Mouse (Mus musculus): ENCODE results near the gene Cd200r3. TPM values are rescaled to one million over a fixed set of nuclear protein-coding genes. Genes with fewer than 3 reads are reported as not detected.

Cd200r3 gene
- total RNA-seq, 2 experiments from 2014 or later = not detected

DNA sequence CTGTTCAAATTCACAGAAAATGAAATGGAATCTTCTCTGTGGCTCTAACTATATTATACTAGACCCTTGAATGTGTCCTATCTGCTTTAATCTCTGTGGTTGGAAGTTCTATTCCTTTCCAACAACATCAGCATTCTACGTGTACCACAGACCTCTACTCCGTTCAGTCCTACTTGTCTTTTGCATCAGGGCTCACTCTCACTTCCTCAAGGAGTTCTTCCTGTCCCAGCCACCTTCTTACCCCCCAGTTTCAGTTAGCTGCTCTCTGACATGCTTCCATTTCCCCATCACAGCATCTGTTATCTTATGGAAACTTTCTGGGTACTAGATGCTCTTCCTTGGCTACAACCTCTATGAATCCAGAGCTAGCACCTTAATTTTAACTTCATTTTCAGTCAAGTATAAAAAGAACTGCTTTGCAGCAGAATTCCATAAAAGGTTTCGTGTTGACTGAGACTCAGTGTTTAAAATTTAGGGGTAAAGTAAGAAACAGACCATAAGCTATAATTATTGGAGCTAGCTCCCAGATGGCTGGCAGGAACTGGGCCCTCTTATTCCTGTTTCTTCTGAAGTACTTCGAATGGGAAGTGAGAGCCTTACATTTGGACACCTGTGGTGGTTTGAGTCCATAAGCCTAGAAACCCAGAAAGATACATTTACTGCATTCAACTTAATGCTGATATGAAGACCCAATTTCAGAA is 50.0 kb downstream of the Cd200r3 start:
- no peak for DNase-seq

DNA sequence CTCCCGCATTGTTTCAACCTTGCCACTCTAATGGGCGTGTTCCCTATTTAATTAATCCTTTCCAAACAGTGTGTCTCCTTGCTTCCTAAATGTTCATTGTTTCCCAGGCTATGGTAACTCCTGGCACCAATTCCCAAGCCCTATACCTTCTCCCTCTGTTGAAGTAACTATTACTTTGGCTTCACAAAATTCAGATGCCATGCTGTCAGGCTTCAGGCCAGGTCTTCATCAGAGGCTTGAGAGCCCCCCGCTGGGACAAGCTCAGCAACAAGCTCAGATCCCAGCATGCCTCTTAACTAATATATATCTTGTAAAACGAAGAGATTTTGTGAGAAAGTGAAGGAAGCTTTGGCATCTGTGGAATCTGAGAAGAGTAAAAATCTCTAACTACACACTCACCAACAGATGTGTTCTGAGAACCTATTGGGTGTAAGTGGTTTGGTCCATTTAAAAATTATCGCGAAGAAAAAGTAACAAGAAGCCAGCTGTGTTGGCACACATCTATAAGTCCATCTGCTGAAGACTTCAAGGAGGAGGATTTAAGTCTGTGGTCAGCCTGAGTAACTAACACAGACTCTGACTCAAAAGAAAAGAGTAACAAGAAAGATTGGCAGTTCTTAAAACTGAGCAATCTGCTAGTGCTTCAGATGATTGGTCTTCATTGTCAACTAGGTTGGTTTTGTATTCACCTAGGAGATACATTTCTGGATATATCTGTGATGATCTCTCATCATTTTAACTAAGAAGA is 50.9 kb downstream of the Cd200r3 start:
- no peak for DNase-seq

GRCm38 (mm10) chr16:44995111-44995510 is 51.6 kb downstream of the Cd200r3 start:
- DNase-seq = no peak

DNA sequence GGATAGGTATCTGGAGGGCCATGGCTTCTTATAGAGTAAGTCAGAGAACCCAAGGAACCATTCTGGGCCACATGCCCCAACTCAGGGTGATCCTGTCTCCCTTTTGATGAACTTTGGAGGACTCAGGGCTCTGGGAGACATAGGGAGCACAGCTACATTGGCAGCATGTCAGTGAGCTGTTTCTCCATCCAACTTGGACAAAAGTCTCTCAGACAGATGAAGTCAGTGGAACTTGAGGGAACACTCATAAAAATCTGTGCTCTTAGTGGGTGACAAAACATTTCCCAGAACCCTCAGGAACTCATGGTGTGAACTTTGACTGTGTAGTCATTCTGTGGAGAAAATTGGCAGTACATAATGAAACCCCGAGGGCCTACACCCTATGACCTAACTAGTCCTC is 53.2 kb downstream of the Cd200r3 start:
- no peak for DNase-seq

- DNase-seq = no peak
Measured at GRCm38 (mm10) chr16:44999537-44999936, 56.1 kb downstream of the Cd200r3 start.

DNA sequence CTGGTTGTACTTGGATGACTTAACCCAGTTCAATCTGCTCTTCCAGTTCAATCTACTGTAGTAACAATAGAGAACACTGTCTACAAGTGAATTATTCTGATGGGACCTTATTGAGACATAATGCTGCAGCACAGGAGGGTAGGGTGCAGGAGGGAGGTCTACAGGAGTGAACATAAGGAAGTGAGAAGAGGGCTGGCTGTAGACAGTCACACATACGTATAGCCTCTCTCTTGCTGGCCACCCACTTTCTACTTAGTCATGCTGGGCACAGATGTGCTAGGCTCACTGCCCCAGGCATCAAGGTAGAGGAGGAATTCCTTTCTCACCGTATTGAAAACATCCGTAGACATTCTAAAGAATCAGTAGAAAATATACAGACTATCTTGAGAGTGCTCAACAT is 61.0 kb downstream of the Cd200r3 start:
- no peak for DNase-seq

DNA sequence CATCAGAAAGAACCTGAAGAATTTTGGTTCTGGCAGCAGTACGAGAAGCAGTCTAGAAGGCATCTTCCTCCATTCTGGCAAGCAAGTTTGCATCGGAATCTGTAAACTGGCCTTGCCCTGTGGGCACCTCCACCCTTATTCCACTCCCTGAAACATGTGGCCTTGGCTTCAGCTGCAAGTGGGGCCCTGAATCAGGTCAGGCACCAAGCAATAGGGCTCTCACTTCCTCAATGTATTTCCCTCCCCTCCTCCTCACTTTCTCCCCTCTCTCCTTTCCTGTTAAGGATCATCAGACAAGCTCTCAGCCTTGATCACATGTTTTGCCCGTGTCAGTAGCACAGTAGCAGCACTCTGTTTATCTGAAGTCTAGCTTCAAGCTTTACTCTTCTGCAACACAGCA is 61.8 kb downstream of the Cd200r3 start:
- DNase-seq = no peak

GRCm38 (mm10) chr16:45006971-45007370 is 63.5 kb downstream of the Cd200r3 start:
- no peak for DNase-seq

DNA sequence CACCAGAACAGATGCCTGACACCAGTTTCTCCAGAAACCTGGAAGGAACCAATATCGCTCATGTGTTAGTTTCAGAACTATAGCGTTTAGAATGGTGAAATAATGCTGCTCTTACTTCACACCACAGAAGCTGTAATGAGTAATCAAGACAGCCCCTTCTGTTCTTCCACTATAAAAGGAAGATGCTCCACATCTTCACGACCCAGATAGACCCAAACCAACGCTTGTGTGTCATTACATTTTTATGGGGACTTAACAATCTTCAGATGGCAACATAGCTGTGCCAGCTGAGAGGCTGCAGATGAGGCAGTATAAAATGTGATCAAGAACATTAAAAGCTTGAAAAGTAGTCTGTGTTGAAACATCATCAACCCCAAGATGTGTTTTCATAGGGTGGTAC is 64.3 kb downstream of the Cd200r3 start:
- DNase-seq = no peak

- DNase-seq = no peak
Measured at GRCm38 (mm10) chr16:45009634-45010033, 66.2 kb downstream of the Cd200r3 start.

DNA sequence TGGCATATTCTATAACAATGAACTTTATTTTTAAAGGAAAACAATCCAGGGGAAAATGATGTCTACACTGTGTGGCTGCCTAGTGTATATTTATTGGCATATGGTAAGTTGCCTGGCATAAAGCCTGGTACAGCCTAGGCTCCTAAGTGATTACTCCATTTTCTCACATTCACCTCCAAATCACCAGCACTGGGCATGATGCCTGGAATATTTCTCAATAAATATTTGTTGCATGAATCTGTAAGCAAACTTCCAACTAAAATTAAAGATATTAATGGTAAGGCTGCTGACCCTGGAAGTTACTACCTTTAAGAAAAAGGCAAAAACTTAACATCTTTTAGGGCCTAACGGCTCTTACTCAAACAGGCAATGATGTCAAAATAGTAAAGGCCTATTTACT is 72.1 kb downstream of the Cd200r3 start:
- no peak for DNase-seq

- no peak for DNase-seq
Measured at GRCm38 (mm10) chr16:45016488-45016887, 73.0 kb downstream of the Cd200r3 start.

DNA sequence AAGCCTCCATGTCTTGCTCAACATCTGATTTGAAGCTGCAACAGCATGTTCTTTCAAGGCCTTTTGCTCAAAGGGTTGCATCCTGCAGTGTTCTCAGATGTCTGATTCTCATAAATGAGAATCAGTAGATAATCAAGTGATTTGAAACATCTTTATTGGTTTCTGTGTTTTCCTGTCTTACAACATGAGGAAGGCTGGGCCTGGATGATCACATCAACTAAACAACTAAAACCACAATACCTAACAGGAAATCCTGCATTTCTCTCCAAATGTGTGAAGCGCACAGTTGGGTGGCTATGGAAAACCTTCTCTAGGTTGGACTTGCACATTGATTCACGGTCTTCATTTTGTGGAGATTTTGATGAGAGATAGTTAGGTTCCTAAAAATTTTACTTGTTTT is 75.4 kb downstream of the Cd200r3 start:
- no peak for DNase-seq

DNA sequence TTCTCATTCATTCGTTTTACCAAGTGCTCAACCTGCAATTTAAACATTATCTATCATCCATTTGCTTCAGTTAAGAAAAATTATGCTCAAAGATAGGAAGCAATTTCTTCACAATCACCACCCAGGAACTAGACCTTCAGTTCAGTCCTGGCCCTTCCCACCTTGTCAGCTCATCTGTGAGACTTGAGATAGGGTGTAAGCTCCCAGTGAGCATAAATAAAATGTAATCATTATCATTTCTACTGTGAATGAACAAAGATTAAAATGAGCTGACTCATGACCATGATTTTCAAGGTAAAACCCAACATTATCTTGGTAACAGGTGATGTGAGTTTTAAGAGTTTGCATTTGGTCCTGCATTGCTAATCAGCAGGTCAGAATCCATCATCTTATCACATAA is 76.6 kb downstream of the Cd200r3 start:
- no peak for DNase-seq

DNA sequence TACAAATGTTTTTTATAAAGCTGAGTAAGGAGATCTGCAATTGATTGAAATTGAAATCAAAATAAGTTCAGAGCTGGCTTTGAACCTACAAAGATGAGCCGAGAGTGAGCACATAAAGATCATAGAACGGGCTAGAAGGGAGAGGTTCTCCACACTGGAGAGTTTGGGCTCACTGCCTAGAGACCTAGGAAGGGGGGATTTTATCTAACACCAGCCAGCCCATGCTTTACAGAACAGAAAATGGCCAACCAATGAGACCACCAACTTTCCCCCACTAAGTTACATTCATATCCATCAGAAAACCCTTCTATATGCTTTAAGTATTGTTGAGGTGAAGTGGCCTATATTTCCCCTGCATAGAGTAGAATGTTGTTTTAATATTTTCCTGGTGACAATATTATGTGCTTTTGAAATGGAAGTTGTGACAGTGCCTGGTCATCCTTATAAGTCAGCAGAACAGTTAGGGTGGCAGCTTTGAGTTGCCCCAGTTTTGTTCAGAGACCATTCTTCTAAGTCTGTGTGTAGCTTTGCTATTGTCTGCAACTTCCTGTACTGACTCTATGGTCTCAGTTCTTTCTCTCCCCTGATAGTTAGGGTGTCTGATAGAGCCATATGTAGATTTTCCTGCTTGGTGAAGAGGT is 77.3 kb downstream of the Cd200r3 start:
- DNase-seq = no peak

DNA sequence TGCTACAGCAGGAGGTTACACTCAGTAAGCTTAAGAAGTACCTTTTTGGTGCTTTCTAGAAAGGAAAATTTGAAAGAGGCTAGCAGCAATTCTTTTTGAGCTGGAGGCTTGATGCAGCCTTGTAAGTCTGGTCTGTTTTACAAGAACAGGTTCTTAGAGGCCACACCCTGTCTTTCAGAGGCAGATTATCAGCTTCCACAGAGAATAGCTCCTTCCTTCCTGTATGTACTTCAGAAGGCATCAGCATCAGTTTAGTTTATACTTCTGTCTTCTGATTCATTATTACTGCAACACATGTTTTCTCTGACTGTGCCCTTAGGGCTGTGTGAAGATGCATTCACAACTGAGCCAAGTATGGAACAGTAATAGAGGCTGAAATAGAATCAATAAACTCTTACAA is 78.0 kb downstream of the Cd200r3 start:
- DNase-seq = no peak

DNA sequence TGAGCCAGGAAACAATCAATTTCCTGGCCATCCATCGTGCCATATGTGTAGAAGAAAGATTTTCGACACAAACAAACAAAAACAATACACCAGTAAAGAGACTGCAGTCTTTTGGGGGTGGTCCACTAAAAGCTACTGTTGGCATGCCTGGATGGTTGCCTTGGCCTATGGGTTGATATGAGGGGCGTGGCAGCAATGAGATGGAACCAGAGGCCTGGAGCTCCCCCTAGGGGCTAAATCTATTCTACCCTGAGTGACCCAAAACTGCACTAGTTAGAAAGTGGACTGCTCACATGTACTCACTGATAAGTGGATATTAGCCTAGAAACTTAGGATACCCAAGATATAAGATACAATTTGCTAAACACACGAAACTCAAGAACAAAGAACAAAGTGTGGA is 80.4 kb downstream of the Cd200r3 start:
- peak; percentile 28 to 38 for DNase-seq

GRCm38 (mm10) chr16:45025321-45025720 is 81.8 kb downstream of the Cd200r3 start:
- DNase-seq = no peak

- no peak for DNase-seq
Measured at GRCm38 (mm10) chr16:45029080-45029479, 85.6 kb downstream of the Cd200r3 start.

DNA sequence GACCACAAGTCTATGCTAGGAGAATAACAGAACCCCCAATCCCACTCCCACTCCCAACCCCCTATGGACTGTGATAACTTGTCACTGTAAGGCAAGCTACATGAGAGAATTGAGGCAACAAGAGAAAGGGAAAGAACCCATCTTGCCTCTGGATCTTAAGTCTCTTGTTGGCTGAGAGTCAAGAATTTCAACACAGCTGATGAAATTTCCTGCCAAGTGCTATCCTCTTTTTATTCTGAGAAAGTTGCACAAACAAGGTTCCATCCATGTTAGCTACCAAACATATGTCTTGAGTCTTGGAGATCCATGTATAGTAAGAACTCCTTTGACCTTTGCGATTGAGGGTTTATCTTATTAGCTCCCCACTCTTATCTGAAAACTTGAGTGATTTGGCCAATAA is 86.0 kb downstream of the Cd200r3 start:
- no peak for DNase-seq

DNA sequence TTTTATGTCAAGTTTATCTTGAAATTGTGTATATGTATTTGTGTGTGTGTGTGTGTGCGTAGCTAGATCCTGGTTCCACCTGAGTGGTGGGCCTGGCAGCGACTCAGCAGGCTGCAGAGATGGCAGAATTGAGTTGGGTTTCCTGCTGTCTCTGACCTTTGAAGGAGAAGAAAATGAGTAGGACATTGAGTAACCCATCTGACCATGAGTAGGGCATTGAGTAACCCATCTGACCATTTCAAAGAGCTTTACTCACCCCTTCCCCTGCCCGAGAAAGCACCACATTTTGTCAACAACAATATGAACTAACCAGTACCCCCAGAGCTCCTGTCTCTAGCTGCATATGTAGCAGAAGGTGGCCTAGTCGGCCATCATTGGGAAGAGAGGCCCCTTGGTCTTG is 86.6 kb downstream of the Cd200r3 start:
- DNase-seq = no peak

DNA sequence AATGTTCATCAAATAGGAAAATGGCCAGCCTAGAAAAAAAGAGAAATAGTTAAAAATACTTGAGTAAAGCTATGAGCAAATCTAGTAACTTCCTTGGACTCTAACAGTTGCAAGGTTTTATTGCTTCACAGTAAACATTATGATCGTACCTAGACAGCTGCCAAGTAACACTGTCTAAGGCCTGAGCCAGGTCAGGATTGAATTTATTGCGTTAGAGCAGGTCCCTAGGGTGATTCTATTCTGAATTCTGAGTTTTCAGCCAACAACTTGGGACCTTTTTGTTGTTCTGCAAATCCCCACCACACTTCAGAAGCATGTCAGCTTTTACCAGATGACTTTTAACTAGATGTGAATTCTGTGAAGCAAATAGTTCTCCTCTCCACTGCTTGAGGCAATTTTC is 87.3 kb downstream of the Cd200r3 start:
- DNase-seq = no peak
